ENCODE assay signal across 26 mouse cellular contexts in genomic region chrX:17213515-17213914, GRCm38 (mm10).
"Had no signal": no experiment of that assay in that cellular context is flagged by ENCODE, and none has a peak within 500 bp of the region (broad histone marks: within the 10 kb centered on the region; RNA-seq: fewer than 3 reads in every experiment).

No protein-coding gene starts in this region.

- H3K27me3 ChIP-seq: heart, embryonic 12.5 days; hindbrain, embryonic 12.5 days; intestine, embryonic 15.5 days; limb, embryonic 12.5 days; liver, embryonic 13.5 days had no signal

- ATAC-seq: hindbrain, embryonic 16.5 days; inflammation-experienced regulatory T-cells, adult 6 months; intestine, embryonic 15.5 days; intestine, postnatal 0 days had no signal

- H3K9ac ChIP-seq: heart, embryonic 12.5 days; hindbrain, embryonic 12.5 days; hindbrain, embryonic 14.5 days; intestine, embryonic 15.5 days; limb, embryonic 12.5 days; liver, embryonic 13.5 days had no signal

- H3K4me3 ChIP-seq: gastrocnemius, adult 2 months; heart, embryonic 10.5 days; heart, embryonic 12.5 days; hindbrain, embryonic 10.5 days; hindbrain, embryonic 12.5 days; intestine, embryonic 15.5 days; left cerebral cortex, adult 2 months; limb, embryonic 10.5 days; limb, embryonic 12.5 days; liver, embryonic 13.5 days had no signal

- H3K36me3 ChIP-seq: heart, embryonic 10.5 days; heart, embryonic 12.5 days; hindbrain, embryonic 10.5 days; hindbrain, embryonic 12.5 days; intestine, embryonic 15.5 days; limb, embryonic 10.5 days; limb, embryonic 12.5 days; liver, embryonic 13.5 days had no signal

- H3K4me2 ChIP-seq: heart, embryonic 12.5 days; hindbrain, embryonic 12.5 days; hindbrain, embryonic 14.5 days; intestine, embryonic 15.5 days; limb, embryonic 12.5 days; liver, embryonic 11.5 days; liver, embryonic 13.5 days had no signal

- DNase-seq: gastrocnemius, adult 2 months; gastrocnemius, postnatal 10 days; gastrocnemius, postnatal 25 days; heart, adult 18-20 months; heart, postnatal 10 days; heart, postnatal 4 days; kidney, adult 18-20 months; kidney, adult 8-10 months; kidney, postnatal 10 days; kidney, postnatal 25 days; kidney, postnatal 4 days; liver; liver, embryonic 13.5 days had no signal

- H3K27ac ChIP-seq: gastrocnemius, adult 2 months; heart, embryonic 10.5 days; hindbrain, embryonic 10.5 days; hindbrain, embryonic 12.5 days; hindbrain, embryonic 14.5 days; intestine, embryonic 15.5 days; left cerebral cortex, adult 2 months; limb, embryonic 10.5 days; limb, embryonic 12.5 days; liver, embryonic 13.5 days had no signal

- H3K9me3 ChIP-seq: heart, embryonic 10.5 days; heart, embryonic 12.5 days; hindbrain, embryonic 10.5 days; hindbrain, embryonic 12.5 days; intestine, embryonic 15.5 days; limb, embryonic 10.5 days; limb, embryonic 12.5 days; liver, embryonic 13.5 days had no signal

- H3K4me1 ChIP-seq: heart, embryonic 10.5 days; heart, embryonic 12.5 days; hindbrain, embryonic 10.5 days; hindbrain, embryonic 12.5 days; intestine, embryonic 15.5 days; limb, embryonic 10.5 days; limb, embryonic 12.5 days; liver, embryonic 13.5 days had no signal
